ENCODE assay signal across 22 mouse cellular contexts in the genomic region with DNA sequence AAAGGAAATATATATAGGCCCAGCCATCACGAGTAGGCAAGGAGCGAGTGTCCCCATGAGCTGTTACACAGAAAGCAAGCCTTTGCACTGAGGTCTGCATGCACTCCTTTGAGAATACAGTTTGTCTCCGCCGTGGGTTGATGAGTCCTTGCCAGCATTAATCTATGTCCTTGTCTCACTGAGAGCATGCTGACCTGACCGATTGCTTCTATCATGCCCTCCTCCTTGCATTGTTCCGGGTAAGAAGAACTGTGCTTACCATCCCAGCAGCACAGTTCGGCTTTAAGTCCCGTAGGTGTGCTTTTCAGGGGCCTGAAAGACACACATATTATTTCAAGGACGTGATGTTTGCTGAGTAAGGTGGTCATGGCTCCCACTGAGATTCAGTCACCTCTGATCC.
DNase-seq lines count a peak whose midpoint lies in the region; ATAC-seq and TF ChIP-seq lines count a peak whose summit lies in the region.
"Had no signal": no experiment of that assay in that cellular context is flagged by ENCODE, and none has a peak within 500 bp of the region (broad histone marks: within the 10 kb centered on the region; RNA-seq: fewer than 3 reads in every experiment).

No protein-coding gene starts in this region.

- TF ChIP-seq CTCF in midbrain, postnatal 0 days (IDR thresholded peaks at IDR 0.05), result no peak

- 63% methylated on average over 9 of the region's 9 CpGs for WGBS in hindbrain, embryonic 13.5 days
- 69% methylated on average over 9 of the region's 9 CpGs for WGBS in hindbrain, embryonic 16.5 days
- WGBS in midbrain, embryonic 15.5 days, result 82% methylated on average over 9 of the region's 9 CpGs
- 81% methylated on average over 9 of the region's 9 CpGs for WGBS in midbrain, postnatal 0 days
- WGBS in midbrain, embryonic 16.5 days, result 82% methylated on average over 9 of the region's 9 CpGs

- no peak for ATAC-seq in hindbrain, embryonic 13.5 days (ENCODE audit: low FRiP score)
- no peak for ATAC-seq in hindbrain, embryonic 16.5 days
- no peak for ATAC-seq in midbrain, embryonic 15.5 days (replicated peaks)
- ATAC-seq in midbrain, postnatal 0 days (ENCODE audit: low FRiP score), result no peak
- no peak for ATAC-seq in midbrain, embryonic 16.5 days
- ATAC-seq: activated CD4-positive, CD25-positive, alpha-beta regulatory T cell, adult 4 months; forebrain, embryonic 13.5 days; forebrain, postnatal 0 days; Patski had no signal

- H3K27ac ChIP-seq in hindbrain, embryonic 13.5 days, result peak overlapping the region; percentile 75
- H3K27ac ChIP-seq in hindbrain, embryonic 16.5 days (ENCODE audit: low read depth, low read length), result no peak overlapping the region
- H3K27ac ChIP-seq in midbrain, embryonic 15.5 days, result 0 out of 2 replicates have a peak overlapping the region, but pooled peaks have one; percentile 38
- H3K27ac ChIP-seq in midbrain, postnatal 0 days (ENCODE audit: low read depth, low read length), result no peak overlapping the region
- H3K27ac ChIP-seq in midbrain, embryonic 16.5 days (ENCODE audit: low read length), result peak overlapping the region; percentile 47; the same call in 1 of the 2 replicates
- H3K27ac ChIP-seq: embryonic facial prominence, embryonic 10.5 days; forebrain, embryonic 13.5 days; heart, adult 2 months; heart, embryonic 15.5 days had no signal

- H3K4me3 ChIP-seq in hindbrain, embryonic 13.5 days, result no peak overlapping the region
- H3K4me3 ChIP-seq in hindbrain, embryonic 16.5 days (ENCODE audit: low read length), result no peak overlapping the region
- no peak overlapping the region for H3K4me3 ChIP-seq in midbrain, embryonic 15.5 days
- H3K4me3 ChIP-seq in midbrain, postnatal 0 days (ENCODE audit: low read depth, low read length), result no peak overlapping the region
- H3K4me3 ChIP-seq in midbrain, embryonic 16.5 days (ENCODE audit: low read depth, low read length), result no peak overlapping the region
- H3K4me3 ChIP-seq: embryonic facial prominence, embryonic 10.5 days; forebrain, embryonic 13.5 days; heart, adult 2 months; heart, embryonic 15.5 days had no signal

- no peak overlapping the region for H3K4me2 ChIP-seq in hindbrain, embryonic 13.5 days
- H3K4me2 ChIP-seq in hindbrain, embryonic 16.5 days (ENCODE audit: low read length), result no peak overlapping the region
- H3K4me2 ChIP-seq in midbrain, embryonic 15.5 days, result no peak overlapping the region
- no peak overlapping the region for H3K4me2 ChIP-seq in midbrain, postnatal 0 days (ENCODE audit: low read depth, low read length, poor library complexity, severe bottlenecking)
- no peak overlapping the region for H3K4me2 ChIP-seq in midbrain, embryonic 16.5 days (ENCODE audit: low read length)
- H3K4me2 ChIP-seq: forebrain, embryonic 13.5 days; heart, embryonic 11.5 days; heart, embryonic 15.5 days had no signal

- DNase-seq in midbrain, postnatal 0 days (ENCODE audit: low spot score), result no peak
- DNase-seq in ovary, postnatal 36 days (ENCODE audit: low spot score), result peak; percentile 54
- DNase-seq in ovary, postnatal 10 days (ENCODE audit: low spot score), result no peak
- DNase-seq: adrenal gland, adult 2 months; adrenal gland, postnatal 25 days; cerebellum, adult 18-20 months; cerebellum, postnatal 10 days; forebrain, postnatal 0 days; gastrocnemius, postnatal 14 days; heart, adult 2 months; heart, postnatal 14 days had no signal

- H3K27me3 ChIP-seq in hindbrain, embryonic 13.5 days, result no peaks in the 10 kb centered on the region
- no peaks in the 10 kb centered on the region for H3K27me3 ChIP-seq in hindbrain, embryonic 16.5 days (replicated peaks; ENCODE audit: control insufficient read depth, insufficient read depth, low read length)
- no peaks in the 10 kb centered on the region for H3K27me3 ChIP-seq in midbrain, embryonic 15.5 days (replicated peaks)
- H3K27me3 ChIP-seq in midbrain, postnatal 0 days (ENCODE audit: insufficient read depth, low read length), result no peaks in the 10 kb centered on the region
- no peaks in the 10 kb centered on the region; the same call in 1 of the 2 replicates for H3K27me3 ChIP-seq in midbrain, embryonic 16.5 days (ENCODE audit: control insufficient read depth, insufficient read depth, low read depth, low read length)
- H3K27me3 ChIP-seq: CH12.LX; forebrain, embryonic 13.5 days; heart, embryonic 15.5 days; Patski had no signal

- H3K9me3 ChIP-seq in hindbrain, embryonic 13.5 days, result no peaks in the 10 kb centered on the region
- no peaks in the 10 kb centered on the region for H3K9me3 ChIP-seq in hindbrain, embryonic 16.5 days (ENCODE audit: control insufficient read depth, low read length)
- H3K9me3 ChIP-seq in midbrain, embryonic 15.5 days, result no peaks in the 10 kb centered on the region
- H3K9me3 ChIP-seq in midbrain, postnatal 0 days (ENCODE audit: low read length), result no peaks in the 10 kb centered on the region
- no peaks in the 10 kb centered on the region for H3K9me3 ChIP-seq in midbrain, embryonic 16.5 days (replicated peaks; ENCODE audit: control insufficient read depth, low read length, poor library complexity, severe bottlenecking)
- H3K9me3 ChIP-seq: embryonic facial prominence, embryonic 10.5 days; forebrain, embryonic 13.5 days; heart, embryonic 15.5 days had no signal

- peaks cover 43% of the 10 kb centered on the region for H3K36me3 ChIP-seq in hindbrain, embryonic 13.5 days
- peaks cover 15% of the 10 kb centered on the region for H3K36me3 ChIP-seq in hindbrain, embryonic 16.5 days (ENCODE audit: control insufficient read depth, insufficient read depth, low read length)
- peaks cover 24% of the 10 kb centered on the region; the same call in 1 of the 2 replicates for H3K36me3 ChIP-seq in midbrain, embryonic 15.5 days (replicated peaks)
- peaks cover 3% of the 10 kb centered on the region; the same call in 1 of the 2 replicates for H3K36me3 ChIP-seq in midbrain, postnatal 0 days (ENCODE audit: insufficient read depth, low read length)
- peaks cover 30% of the 10 kb centered on the region for H3K36me3 ChIP-seq in midbrain, embryonic 16.5 days (ENCODE audit: control insufficient read depth, insufficient read depth, low read length)
- H3K36me3 ChIP-seq: heart, embryonic 15.5 days had no signal

- peaks cover 9% of the 10 kb centered on the region for H3K4me1 ChIP-seq in hindbrain, embryonic 13.5 days (replicated peaks)
- peaks cover 3% of the 10 kb centered on the region; the same call in 1 of the 2 replicates for H3K4me1 ChIP-seq in hindbrain, embryonic 16.5 days (ENCODE audit: control insufficient read depth, insufficient read depth, low read depth, low read length)
- H3K4me1 ChIP-seq in midbrain, embryonic 15.5 days, result no peaks in the 10 kb centered on the region
- H3K4me1 ChIP-seq in midbrain, postnatal 0 days (ENCODE audit: insufficient read depth, low read length), result no peaks in the 10 kb centered on the region
- peaks cover 3% of the 10 kb centered on the region; the same call in 1 of the 2 replicates for H3K4me1 ChIP-seq in midbrain, embryonic 16.5 days (ENCODE audit: control insufficient read depth, insufficient read depth, low read length)
- H3K4me1 ChIP-seq: embryonic facial prominence, embryonic 10.5 days; forebrain, embryonic 13.5 days; heart, embryonic 15.5 days had no signal

- 0 out of 2 replicates have a peak overlapping the region, but pooled peaks have one; percentile 2 for H3K9ac ChIP-seq in hindbrain, embryonic 13.5 days
- H3K9ac ChIP-seq in hindbrain, embryonic 16.5 days (ENCODE audit: low read depth, low read length), result no peak overlapping the region
- no peak overlapping the region for H3K9ac ChIP-seq in midbrain, embryonic 15.5 days
- no peak overlapping the region for H3K9ac ChIP-seq in midbrain, postnatal 0 days (replicated peaks; ENCODE audit: low read length, poor library complexity, severe bottlenecking)
- H3K9ac ChIP-seq in midbrain, embryonic 16.5 days (ENCODE audit: low read depth, low read length), result no peak overlapping the region
- H3K9ac ChIP-seq: forebrain, embryonic 13.5 days; forebrain, postnatal 0 days; heart, embryonic 15.5 days had no signal

Comparison
In these comparisons a context has a peak if more than half of its experiments do, and no peak if none do; other contexts are left out.
1. H3K27ac ChIP-seq: peak in hindbrain, embryonic 13.5 days (single experiment), midbrain, embryonic 15.5 days (single experiment) and midbrain, embryonic 16.5 days (single experiment); none in hindbrain, embryonic 16.5 days (single experiment) and midbrain, postnatal 0 days (single experiment).